Mouse (Mus musculus): ENCODE results near the gene Mrtfa.

Mrtfa gene

GRCm38 (mm10) chr15:81101316-81101715 lies 89.2 kb downstream of the Mrtfa start:
- DNase-seq (ENCODE audit: low spot score in 2 of 2), result no peak

GRCm38 (mm10) chr15:81099269-81099668 lies 91.3 kb downstream of the Mrtfa start:
- no peak for DNase-seq (ENCODE audit: low spot score in 2 of 2)

- no peak for DNase-seq (ENCODE audit: low spot score in 2 of 2)
Observed at GRCm38 (mm10) chr15:81098689-81099088, 91.9 kb downstream of the Mrtfa start.

GRCm38 (mm10) chr15:81097896-81098295 lies 92.7 kb downstream of the Mrtfa start:
- no peak for DNase-seq (ENCODE audit: low spot score in 2 of 2)

- DNase-seq (ENCODE audit: low spot score in 2 of 2), result no peak
Observed at GRCm38 (mm10) chr15:81097456-81097855, 93.1 kb downstream of the Mrtfa start.

GRCm38 (mm10) chr15:81096329-81097055 lies 94.1 kb downstream of the Mrtfa start:
- DNase-seq (ENCODE audit: low spot score in 2 of 2), result no peak

GRCm38 (mm10) chr15:81093032-81093431 lies 97.5 kb downstream of the Mrtfa start:
- DNase-seq (ENCODE audit: low spot score in 2 of 2), result no peak

GRCm38 (mm10) chr15:81091718-81092117 lies 98.8 kb downstream of the Mrtfa start:
- no peak for DNase-seq (ENCODE audit: low spot score in 2 of 2)

GRCm38 (mm10) chr15:81087529-81087928 lies 103.0 kb downstream of the Mrtfa start:
- no peak for DNase-seq (ENCODE audit: low spot score in 2 of 2)

- no peak for DNase-seq (ENCODE audit: low spot score in 2 of 2)
Observed at GRCm38 (mm10) chr15:81086644-81087480, 103.7 kb downstream of the Mrtfa start.

GRCm38 (mm10) chr15:81083826-81084225 lies 106.7 kb downstream of the Mrtfa start:
- no peak for DNase-seq (ENCODE audit: low spot score in 2 of 2)

GRCm38 (mm10) chr15:81083281-81083680 lies 107.3 kb downstream of the Mrtfa start:
- no peak for DNase-seq (ENCODE audit: low spot score in 2 of 2)

- no peak for DNase-seq (ENCODE audit: low spot score in 2 of 2)
Observed at GRCm38 (mm10) chr15:81081216-81081615, 109.3 kb downstream of the Mrtfa start.

- DNase-seq (ENCODE audit: low spot score in 2 of 2), result no peak
Observed at GRCm38 (mm10) chr15:81080405-81080804, 110.2 kb downstream of the Mrtfa start.

GRCm38 (mm10) chr15:81079255-81079654 lies 111.3 kb downstream of the Mrtfa start:
- no peak for DNase-seq (ENCODE audit: low spot score in 2 of 2)

GRCm38 (mm10) chr15:81077551-81077950 lies 113.0 kb downstream of the Mrtfa start:
- peak in 1 of 2 experiments; percentile 20 for DNase-seq (ENCODE audit: low spot score in 2 of 2)

GRCm38 (mm10) chr15:81074543-81074942 lies 116.0 kb downstream of the Mrtfa start:
- DNase-seq (ENCODE audit: low spot score in 2 of 2), result no peak

- DNase-seq (ENCODE audit: low spot score in 2 of 2), result no peak
Observed at GRCm38 (mm10) chr15:81073751-81074150, 116.8 kb downstream of the Mrtfa start.

- no peak for DNase-seq (ENCODE audit: low spot score in 2 of 2)
Observed at GRCm38 (mm10) chr15:81072748-81073147, 117.8 kb downstream of the Mrtfa start.

GRCm38 (mm10) chr15:81070470-81070869 lies 120.1 kb downstream of the Mrtfa start:
- DNase-seq (ENCODE audit: low spot score in 2 of 2), result no peak

- no peak for DNase-seq (ENCODE audit: low spot score in 2 of 2)
Observed at GRCm38 (mm10) chr15:81068641-81069381, 121.7 kb downstream of the Mrtfa start.

- no peak for DNase-seq (ENCODE audit: low spot score in 2 of 2)
Observed at GRCm38 (mm10) chr15:81067761-81068160, 122.8 kb downstream of the Mrtfa start.
